Mouse (Mus musculus) kidney, adult 2 months (tissue): ENCODE measurements around the gene Ankrd33b. TPM values are rescaled to one million over a fixed set of nuclear protein-coding genes. Genes with fewer than 3 reads are reported as not detected.

Experiments used
- DNase-seq: peaks from one replicate; pipeline ENCODE4 v3.0.0; 2021
- H3K27ac ChIP-seq: fragments of 200-500 bp; 2 replicates; pipeline ENCODE4 v1.5.1; 2012; ENCODE audit warnings: low read depth, low read length, control low read depth, inconsistent platforms; ENCODE audit not compliant: insufficient read depth
- H3K27me3 ChIP-seq: fragments of 200-500 bp; replicated peaks from 2 replicates; pipeline ENCODE4 v1.6.1; 2012; ENCODE audit warnings: mild to moderate bottlenecking, moderate library complexity, low read length, inconsistent platforms; ENCODE audit not compliant: control insufficient read depth, insufficient read depth
- H3K36me3 ChIP-seq: fragments of 200-500 bp; 2 replicates; pipeline ENCODE4 v1.6.1; 2012; ENCODE audit warnings: mild to moderate bottlenecking, moderate library complexity, low read length, inconsistent platforms; ENCODE audit not compliant: control insufficient read depth, insufficient read depth
- H3K4me1 ChIP-seq: fragments of 200-500 bp; 2 replicates; pipeline ENCODE4 v1.6.1; 2011; ENCODE audit warnings: low read length; ENCODE audit not compliant: control insufficient read depth, insufficient read depth
- H3K4me3 ChIP-seq: fragments of 200-500 bp; 2 replicates; pipeline ENCODE4 v1.5.1; 2011; ENCODE audit warnings: mild to moderate bottlenecking, low read depth, low read length, control low read depth; ENCODE audit not compliant: insufficient read depth
- CTCF ChIP-seq: fragments of 200-500 bp; conservative IDR thresholded peaks from 2 replicates; pipeline ENCODE4 v1.5.1; 2011; ENCODE audit warnings: low read depth, mild to moderate bottlenecking, control low read depth, low read length, moderate library complexity, mixed read lengths; ENCODE audit not compliant: insufficient read depth, insufficient read length
- POLR2A ChIP-seq: fragments of 200-500 bp; IDR thresholded peaks from one replicate; pipeline ENCODE4 v1.6.1; 2011; ENCODE audit warnings: low read depth, low read length, control low read depth
- WGBS: fragments of 180-500 bp; shearing (Covaris S2); methylation state at CpG from one replicate; pipeline ENCODE4 v1.1.7; 2018; 5-methylcytosine and 5-hydroxymethylcytosine counted together
- polyA plus RNA-seq: library from polyadenylated mRNA; depleted of rRNA; stranded (reverse); fragments of >200 nt; gene quantifications from 2 replicates; pipeline ENCODE4 v1.2.3, GENCODE M21; 2012; rRNA removed

Ankrd33b gene
- polyA plus RNA-seq, 1 experiment, result 21.8 TPM

GRCm38 (mm10) chr15:31244696-31245445 lies 122.7 kb downstream of the Ankrd33b start:
- Histone ChIP-seq H3K27me3 (no peaks in the 10 kb centered on the region), H3K4me1 (no peaks in the 10 kb centered on the region), H3K36me3 (no peaks in the 10 kb centered on the region), H3K27ac (no peak overlapping the region), H3K4me3 (no peak overlapping the region)
- whole genome bisulfite sequencing, result 92% methylated on average over 17 of the region's 17 CpGs
- TF ChIP-seq CTCF (no peak), POLR2A (no peak)
- DNase-seq, result no peak

GRCm38 (mm10) chr15:31243260-31243659 lies 124.3 kb downstream of the Ankrd33b start:
- Histone ChIP-seq H3K4me3 (no peak overlapping the region), H3K27ac (no peak overlapping the region)

More at GRCm38 (mm10) chr15:31243260-31243659, 124.3 kb downstream of the Ankrd33b start:
- Histone ChIP-seq H3K36me3 (no peaks in the 10 kb centered on the region), H3K27me3 (no peaks in the 10 kb centered on the region), H3K4me1 (no peaks in the 10 kb centered on the region)
- WGBS, result 73% methylated on average over 10 of the region's 10 CpGs
- no peak for DNase-seq
- TF ChIP-seq CTCF, result no peak
- TF ChIP-seq POLR2A, result no peak

Other genes starting within 250 kb of the Ankrd33b start
- 72.8 and 96.9 TPM in 2 replicates for gene Dap, start 143.4 kb downstream of the Ankrd33b start, polyA plus RNA-seq
- gene Ropn1l, start 86.0 kb upstream of the Ankrd33b start, polyA plus RNA-seq, result 5.6 and 6.9 TPM in 2 replicates
- 36.1 and 46.6 TPM in 2 replicates for gene March6, start 163.3 kb upstream of the Ankrd33b start, polyA plus RNA-seq
- 343 and 361 TPM in 2 replicates for gene Cmbl, start 197.7 kb upstream of the Ankrd33b start, polyA plus RNA-seq
- 87.3 and 102 TPM in 2 replicates for gene Cct5, start 234.1 kb upstream of the Ankrd33b start, polyA plus RNA-seq
- 10.8 and 13.6 TPM in 2 replicates for gene Fam173b, start 234.1 kb upstream of the Ankrd33b start, polyA plus RNA-seq